Mouse (Mus musculus) brain, embryonic 14.5 days (tissue): ENCODE measurements around the gene B230307C23Rik.

ENCODE experiments used
- CTCF ChIP-seq: fragments of 200-500 bp; IDR thresholded peaks from 2 replicates; pipeline ENCODE4 v1.5.1; 2012; ENCODE audit warnings: inconsistent platforms, mild to moderate bottlenecking, moderate library complexity, borderline replicate concordance; ENCODE audit not compliant: insufficient read depth, insufficient read length; ENCODE audit errors: extremely low read depth
- POLR2A ChIP-seq: fragments of 200-500 bp; IDR thresholded peaks from 2 replicates; pipeline ENCODE4 v1.6.1; 2012; ENCODE audit warnings: mild to moderate bottlenecking, inconsistent platforms, borderline replicate concordance; ENCODE audit not compliant: poor library complexity, insufficient read depth, insufficient read length, severe bottlenecking; ENCODE audit errors: extremely low read depth

DNA sequence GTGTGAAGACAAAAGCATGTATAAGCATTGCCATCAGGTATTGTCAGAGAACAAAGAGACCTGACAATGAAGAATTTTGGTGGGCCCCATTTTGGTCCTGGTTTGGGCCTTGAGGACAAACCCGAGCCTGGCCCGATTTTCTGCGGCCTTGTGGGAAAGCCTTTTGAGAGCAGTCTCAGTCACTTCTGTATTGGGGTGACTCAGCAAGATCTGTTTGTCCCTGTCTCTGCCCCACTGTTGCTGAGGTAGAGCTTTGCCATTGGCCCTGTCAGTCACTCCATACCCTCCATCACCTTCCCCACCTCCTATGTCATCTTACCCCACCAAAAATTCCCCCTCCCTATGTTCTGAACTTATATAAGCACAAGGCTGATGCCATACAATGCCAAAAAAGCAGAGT is 19.4 kb upstream of the B230307C23Rik start:
- TF ChIP-seq CTCF (no peak), POLR2A (no peak)
